Mouse (Mus musculus): ENCODE data around the gene Smc1a. TPM values are rescaled to one million over a fixed set of nuclear protein-coding genes. Genes with fewer than 3 reads are reported as not detected.

Smc1a gene
- polyA plus RNA-seq (2021; fragmentation: Nextera tagmentation): 19.3 and 22.7 TPM in 2 replicates
- long read RNA-seq, experiment 1, full-length matches to known transcripts: 20 of 91 reads
- long read RNA-seq, experiment 1, partial matches to known transcripts: 68 of 91 reads
- long read RNA-seq, experiment 1, other reads (novel, unspliced or antisense): 3 of 91 reads
- long read RNA-seq, experiment 2, partial matches to known transcripts: 69 of 75 reads
- long read RNA-seq, experiment 2, other reads (novel, unspliced or antisense): 6 of 75 reads

DNA sequence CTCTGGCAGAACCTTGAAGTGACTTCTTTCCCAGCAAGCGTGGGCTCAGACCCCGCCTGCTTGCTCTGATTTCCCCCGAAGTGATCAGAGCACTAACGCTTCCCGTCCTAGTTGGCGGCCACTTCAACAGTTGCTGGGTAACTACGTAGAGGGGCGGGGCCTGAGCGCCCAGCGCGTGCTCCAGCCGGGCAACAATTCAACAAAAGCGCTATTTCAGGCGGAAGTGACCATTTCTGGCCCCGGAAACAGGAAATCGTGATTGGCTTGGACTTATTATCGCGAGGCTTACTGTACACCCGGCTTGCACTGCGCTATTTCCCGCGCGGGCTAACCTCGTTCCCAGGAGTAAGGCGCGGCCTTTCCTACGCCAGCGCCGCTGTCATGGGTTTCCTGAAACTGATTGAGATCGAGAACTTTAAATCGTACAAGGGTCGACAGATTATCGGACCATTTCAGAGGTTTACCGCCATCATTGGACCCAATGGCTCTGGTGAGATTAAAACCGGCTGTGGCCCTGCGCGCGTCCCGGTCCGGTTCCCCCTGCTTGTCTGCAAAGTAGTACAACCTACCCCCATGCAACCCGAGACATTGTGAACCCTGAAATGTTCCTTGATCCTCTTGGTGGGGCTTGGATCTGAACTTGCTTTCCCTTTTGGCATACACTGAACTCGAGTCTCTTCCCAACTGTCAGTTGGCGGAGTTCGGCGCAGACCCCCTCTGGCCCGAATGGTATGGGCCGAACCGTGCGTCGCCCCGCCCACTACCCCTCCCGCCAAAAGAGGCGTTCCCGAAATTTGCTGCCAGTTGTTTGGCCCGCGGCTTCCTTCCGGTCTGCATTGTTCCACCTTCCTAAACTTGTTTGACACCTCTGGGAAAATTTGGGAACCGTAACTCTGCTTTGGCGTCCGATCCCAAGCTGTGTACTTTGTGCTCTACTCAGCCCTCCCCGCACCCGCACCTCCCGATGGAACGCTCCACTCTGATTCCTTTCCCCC lies at the start of gene Smc1a, which contains the start of gene Ribc1:
Gene Smc1a, plus strand, starts transcription at position 278 of the 995 bp plus-strand sequence.
Gene Ribc1, minus strand, starts transcription at position 145 of the 995 bp plus-strand sequence.

GRCm38 (mm10) chrX:152001737-152002710 lies 14.2 kb upstream of the Smc1a start, which contains the start of gene Hsd17b10:
TSS of gene Hsd17b10 (plus strand) at chrX:152001845.

Other genes starting within 250 kb of the Smc1a start
- 20.9 and 28.7 TPM in 2 replicates for gene Huwe1, start 215.6 kb upstream of the Smc1a start, polyA plus RNA-seq (2021; fragmentation: Nextera tagmentation)
- 105 and 141 TPM in 2 replicates for gene Hsd17b10, start 14.6 kb upstream of the Smc1a start, polyA plus RNA-seq (2021; fragmentation: Nextera tagmentation)
- gene Ribc1, start 133 bp upstream of the Smc1a start, polyA plus RNA-seq (2021; fragmentation: Nextera tagmentation): 0.22 and 0.39 TPM in 2 replicates
- gene Iqsec2, start 127.8 kb downstream of the Smc1a start, polyA plus RNA-seq (2021; fragmentation: Nextera tagmentation): 7.8 and 28.7 TPM in 2 replicates
- gene Kdm5c, start 216.6 kb downstream of the Smc1a start, polyA plus RNA-seq (2021; fragmentation: Nextera tagmentation): 8.2 and 11.8 TPM in 2 replicates

Measured in left cerebral cortex, adult 6 months (tissue).